Mouse (Mus musculus): ENCODE measurements at regions not wholly inside any gene's neighbourhood (a gene's known extent, or its start where the extent isn't known, plus 50 kb on each side); places are given as distances from the start of the nearest gene placed in this dataset.

- no peak for ATAC-seq (ENCODE audit: low FRiP score, low TSS enrichment)
- 79% methylated on average over 19 of the region's 19 CpGs for WGBS
- H3K27me3 ChIP-seq (ENCODE audit: control insufficient read depth, insufficient read depth, low read length): no peaks in the 10 kb centered on the region
- no peaks in the 10 kb centered on the region for H3K4me1 ChIP-seq (ENCODE audit: control insufficient read depth, insufficient read depth, low read length)
- H3K4me3 ChIP-seq (ENCODE audit: low read length): no peak overlapping the region
- H3K4me2 ChIP-seq (replicated peaks; ENCODE audit: low read depth, low read length): no peak overlapping the region
- no peaks in the 10 kb centered on the region for H3K36me3 ChIP-seq (ENCODE audit: control insufficient read depth, insufficient read depth, low read length)
- H3K9ac ChIP-seq (ENCODE audit: low read depth, low read length): no peak overlapping the region
- H3K9me3 ChIP-seq (ENCODE audit: control insufficient read depth, low read length): no peaks in the 10 kb centered on the region
- H3K27ac ChIP-seq (ENCODE audit: low read depth, low read length): no peak overlapping the region
Observed at GRCm38 (mm10) chr19:33065274-33066200, 308.2 kb downstream of the Pten start.

DNA sequence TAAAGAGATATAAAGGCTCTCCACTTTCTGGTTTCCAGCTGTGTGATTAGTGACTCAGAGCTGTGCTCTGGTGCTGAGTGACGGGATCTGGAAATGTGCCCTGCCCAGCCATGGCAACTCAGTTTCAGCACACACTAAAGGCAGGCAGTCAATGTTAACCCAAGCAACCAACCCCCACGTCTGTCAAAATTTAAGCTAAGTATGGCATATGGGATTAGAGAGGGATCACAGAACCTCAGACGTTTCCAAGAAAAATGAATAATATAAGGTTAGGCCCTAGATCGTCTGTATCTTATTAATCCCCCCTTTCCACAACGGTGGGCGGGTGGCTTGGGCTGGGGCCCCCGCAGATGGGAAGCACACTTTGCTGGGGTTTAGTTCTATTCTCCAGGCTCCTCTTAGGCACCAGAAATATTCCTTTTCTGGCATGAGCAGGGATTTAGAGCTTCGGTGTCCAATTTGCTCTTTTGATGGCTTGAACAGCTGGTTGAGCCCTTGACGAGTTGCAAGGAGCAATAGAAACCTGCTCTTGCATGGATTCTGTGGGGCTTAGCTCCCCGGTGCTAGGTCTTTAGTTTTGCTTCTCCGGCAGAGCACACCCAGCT lies 311.2 kb downstream of the Pten start:
- no peak overlapping the region for H3K4me3 ChIP-seq (ENCODE audit: low read length)
- WGBS: 83% methylated on average over 11 of the region's 11 CpGs
- no peak overlapping the region for H3K4me2 ChIP-seq (replicated peaks; ENCODE audit: low read depth, low read length)
- no peaks in the 10 kb centered on the region for H3K9me3 ChIP-seq (ENCODE audit: control insufficient read depth, low read length)
- H3K4me1 ChIP-seq (ENCODE audit: control insufficient read depth, insufficient read depth, low read length): no peaks in the 10 kb centered on the region
- no peaks in the 10 kb centered on the region for H3K36me3 ChIP-seq (ENCODE audit: control insufficient read depth, insufficient read depth, low read length)
- H3K27me3 ChIP-seq (ENCODE audit: control insufficient read depth, insufficient read depth, low read length): no peaks in the 10 kb centered on the region
- ATAC-seq (ENCODE audit: low FRiP score, low TSS enrichment): no peak
- H3K27ac ChIP-seq (ENCODE audit: low read depth, low read length): no peak overlapping the region
- H3K9ac ChIP-seq (ENCODE audit: low read depth, low read length): no peak overlapping the region

DNA sequence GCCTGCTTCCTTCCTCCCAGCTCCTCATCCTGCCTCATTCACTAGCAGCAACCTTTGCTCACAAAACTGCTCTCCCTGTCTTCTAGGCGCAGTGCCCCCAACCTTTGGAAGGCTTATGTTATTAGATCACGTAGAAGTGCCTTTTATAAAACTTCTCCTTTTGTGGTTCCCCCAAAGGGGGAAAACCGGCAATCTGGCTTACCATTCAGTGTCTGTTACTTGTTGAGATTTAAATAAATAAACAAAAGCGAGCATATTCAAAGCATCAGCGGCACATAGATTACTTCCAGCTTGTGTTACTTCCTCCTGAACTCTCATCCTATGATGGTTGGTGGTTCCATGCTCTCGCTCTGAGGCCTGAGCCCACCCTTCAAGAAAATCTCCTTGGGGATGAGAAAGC lies 312.5 kb downstream of the Pten start:
- Histone ChIP-seq H3K27ac (ENCODE audit: low read depth, low read length) (no peak overlapping the region), H3K4me3 (ENCODE audit: low read length) (no peak overlapping the region), H3K9me3 (ENCODE audit: control insufficient read depth, low read length) (no peaks in the 10 kb centered on the region), H3K9ac (ENCODE audit: low read depth, low read length) (no peak overlapping the region), H3K4me2 (replicated peaks; ENCODE audit: low read depth, low read length) (no peak overlapping the region), H3K27me3 (ENCODE audit: control insufficient read depth, insufficient read depth, low read length) (no peaks in the 10 kb centered on the region), H3K4me1 (ENCODE audit: control insufficient read depth, insufficient read depth, low read length) (no peaks in the 10 kb centered on the region), H3K36me3 (ENCODE audit: control insufficient read depth, insufficient read depth, low read length) (no peaks in the 10 kb centered on the region)
- 76% methylated on average over 6 of the region's 6 CpGs for WGBS
- ATAC-seq (ENCODE audit: low FRiP score, low TSS enrichment): no peak

DNA sequence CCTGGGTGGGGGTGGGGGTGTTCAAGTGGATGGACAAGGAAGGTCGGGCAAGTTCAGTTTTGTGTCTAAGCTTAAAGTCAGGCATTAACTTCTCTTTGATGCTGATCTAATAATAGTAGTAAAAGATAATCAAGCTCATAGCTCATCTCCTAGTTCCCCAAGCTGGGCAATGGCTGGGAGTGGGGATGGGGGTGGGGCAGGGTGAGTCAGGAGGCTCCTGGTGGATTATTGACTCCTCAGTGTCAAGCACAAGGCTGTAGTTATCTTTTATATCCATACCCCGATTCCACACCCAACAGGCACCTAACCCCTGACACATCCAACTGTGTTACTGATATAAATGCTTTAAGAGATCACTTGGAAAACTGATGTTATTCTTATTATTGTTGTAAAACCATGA lies 315.0 kb downstream of the Pten start:
- no peaks in the 10 kb centered on the region for H3K36me3 ChIP-seq (ENCODE audit: control insufficient read depth, insufficient read depth, low read length)
- no peak overlapping the region for H3K4me2 ChIP-seq (replicated peaks; ENCODE audit: low read depth, low read length)
- WGBS: 93% methylated on average over 2 of the region's 2 CpGs
- H3K9me3 ChIP-seq (ENCODE audit: control insufficient read depth, low read length): no peaks in the 10 kb centered on the region
- no peak overlapping the region for H3K9ac ChIP-seq (ENCODE audit: low read depth, low read length)
- ATAC-seq (ENCODE audit: low FRiP score, low TSS enrichment): no peak
- no peak overlapping the region for H3K4me3 ChIP-seq (ENCODE audit: low read length)
- no peaks in the 10 kb centered on the region for H3K27me3 ChIP-seq (ENCODE audit: control insufficient read depth, insufficient read depth, low read length)
- H3K27ac ChIP-seq (ENCODE audit: low read depth, low read length): no peak overlapping the region
- no peaks in the 10 kb centered on the region for H3K4me1 ChIP-seq (ENCODE audit: control insufficient read depth, insufficient read depth, low read length)

DNA sequence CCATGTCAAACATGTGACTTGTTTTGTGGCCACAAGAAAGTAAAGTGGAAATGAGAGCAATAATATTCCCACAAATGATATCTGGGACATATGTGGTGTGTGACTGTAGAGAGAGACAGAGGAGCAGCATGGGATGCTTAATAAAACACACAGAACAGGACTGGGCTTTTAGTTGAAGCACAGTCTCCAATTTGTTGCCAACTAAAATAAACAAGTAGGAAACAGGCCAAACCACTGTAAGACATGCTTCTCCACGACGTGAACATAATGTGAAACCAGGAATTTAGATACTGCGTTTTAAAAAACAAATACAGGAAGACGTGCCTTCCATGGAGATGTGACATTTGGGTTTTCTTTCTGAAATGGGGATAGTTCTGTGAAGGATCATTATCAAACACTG lies 317.2 kb downstream of the Rnls start:
- Histone ChIP-seq H3K9ac (ENCODE audit: low read depth, low read length) (no peak overlapping the region), H3K4me2 (replicated peaks; ENCODE audit: low read depth, low read length) (no peak overlapping the region), H3K27me3 (ENCODE audit: control insufficient read depth, insufficient read depth, low read length) (no peaks in the 10 kb centered on the region), H3K9me3 (ENCODE audit: control insufficient read depth, low read length) (no peaks in the 10 kb centered on the region), H3K27ac (ENCODE audit: low read depth, low read length) (no peak overlapping the region), H3K4me1 (ENCODE audit: control insufficient read depth, insufficient read depth, low read length) (no peaks in the 10 kb centered on the region), H3K4me3 (ENCODE audit: low read length) (no peak overlapping the region), H3K36me3 (ENCODE audit: control insufficient read depth, insufficient read depth, low read length) (no peaks in the 10 kb centered on the region)
- WGBS: 66% methylated on average over 4 of the region's 4 CpGs
- ATAC-seq (ENCODE audit: low FRiP score, low TSS enrichment): no peak

DNA sequence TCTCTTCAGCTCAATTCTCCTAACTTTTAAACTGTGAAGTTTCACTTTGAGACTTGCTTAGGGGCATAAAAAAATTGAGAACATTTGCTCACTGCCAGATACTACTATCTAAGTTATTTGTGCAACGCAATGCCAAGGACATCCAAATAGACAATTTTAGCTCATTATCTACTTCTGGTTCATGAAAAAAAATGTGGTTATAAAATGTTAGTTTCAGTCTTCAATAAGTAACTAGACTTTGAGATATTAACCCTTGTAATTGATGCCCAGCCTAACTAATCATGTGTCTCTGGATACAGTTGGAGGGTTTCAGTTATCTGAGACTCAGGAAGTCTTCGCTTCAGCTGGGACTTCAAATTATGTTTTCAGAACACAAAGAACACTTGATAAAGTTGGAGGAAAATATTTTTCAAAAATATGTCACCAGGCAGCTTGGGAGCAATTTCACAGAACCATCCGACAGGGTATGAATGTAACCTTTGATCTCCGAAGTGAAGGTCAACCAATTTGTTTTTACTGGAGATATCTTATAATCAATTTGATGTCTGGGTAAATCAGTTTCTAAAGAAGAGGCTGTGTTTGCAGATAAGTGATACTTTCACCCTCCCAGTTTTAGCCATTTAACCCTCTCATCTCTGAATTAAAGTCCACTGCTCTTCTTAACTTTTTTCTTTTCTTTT lies 313.3 kb downstream of the Rnls start:
- Histone ChIP-seq H3K4me1 (ENCODE audit: control insufficient read depth, insufficient read depth, low read length) (0 out of 2 replicates have a peak, but pooled peaks cover 4% of the 10 kb centered on the region), H3K4me3 (ENCODE audit: low read length) (no peak overlapping the region), H3K4me2 (replicated peaks; ENCODE audit: low read depth, low read length) (no peak overlapping the region), H3K27me3 (ENCODE audit: control insufficient read depth, insufficient read depth, low read length) (no peaks in the 10 kb centered on the region), H3K36me3 (ENCODE audit: control insufficient read depth, insufficient read depth, low read length) (no peaks in the 10 kb centered on the region), H3K9ac (ENCODE audit: low read depth, low read length) (no peak overlapping the region), H3K9me3 (ENCODE audit: control insufficient read depth, low read length) (no peaks in the 10 kb centered on the region), H3K27ac (ENCODE audit: low read depth, low read length) (no peak overlapping the region)
- no peak for ATAC-seq (ENCODE audit: low FRiP score, low TSS enrichment)
- WGBS: 44% methylated on average over 4 of the region's 4 CpGs

GRCm38 (mm10) chr19:33079959-33080358 lies 312.1 kb downstream of the Rnls start:
- H3K4me1 ChIP-seq (ENCODE audit: control insufficient read depth, insufficient read depth, low read length): 0 out of 2 replicates have a peak, but pooled peaks cover 4% of the 10 kb centered on the region
- H3K36me3 ChIP-seq (ENCODE audit: control insufficient read depth, insufficient read depth, low read length): no peaks in the 10 kb centered on the region
- no peak overlapping the region for H3K27ac ChIP-seq (ENCODE audit: low read depth, low read length)
- no peaks in the 10 kb centered on the region for H3K9me3 ChIP-seq (ENCODE audit: control insufficient read depth, low read length)
- H3K4me2 ChIP-seq (replicated peaks; ENCODE audit: low read depth, low read length): no peak overlapping the region
- no peak overlapping the region for H3K4me3 ChIP-seq (ENCODE audit: low read length)
- H3K27me3 ChIP-seq (ENCODE audit: control insufficient read depth, insufficient read depth, low read length): no peaks in the 10 kb centered on the region
- WGBS: 71% methylated on average over 2 of the region's 2 CpGs
- no peak overlapping the region for H3K9ac ChIP-seq (ENCODE audit: low read depth, low read length)
- ATAC-seq (ENCODE audit: low FRiP score, low TSS enrichment): no peak

DNA sequence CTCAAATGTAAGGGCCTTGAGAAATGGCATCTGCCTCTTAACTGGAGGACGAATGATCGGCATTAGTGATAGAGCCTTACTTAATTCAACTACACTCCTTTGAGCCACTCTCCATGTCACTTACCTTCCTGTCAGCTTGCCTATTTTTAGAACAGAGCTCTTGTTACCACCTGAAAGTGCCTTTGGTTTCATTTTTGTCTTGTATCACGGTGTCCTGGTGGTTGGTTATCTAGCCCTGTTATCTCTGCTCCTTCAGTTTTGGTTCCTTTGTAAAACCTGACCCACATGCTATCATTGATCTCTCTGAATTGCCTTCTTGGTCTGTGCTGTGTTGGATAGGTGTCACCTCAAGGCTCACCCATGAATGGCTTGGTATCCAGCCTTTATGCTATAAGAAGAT lies 310.6 kb downstream of the Rnls start:
- H3K27ac ChIP-seq (ENCODE audit: low read depth, low read length): no peak overlapping the region
- no peak overlapping the region for H3K4me3 ChIP-seq (ENCODE audit: low read length)
- no peak overlapping the region for H3K4me2 ChIP-seq (replicated peaks; ENCODE audit: low read depth, low read length)
- H3K9ac ChIP-seq (ENCODE audit: low read depth, low read length): no peak overlapping the region
- ATAC-seq (ENCODE audit: low FRiP score, low TSS enrichment): no peak
- H3K36me3 ChIP-seq (ENCODE audit: control insufficient read depth, insufficient read depth, low read length): no peaks in the 10 kb centered on the region
- 88% methylated on average over 3 of the region's 3 CpGs for WGBS
- no peaks in the 10 kb centered on the region for H3K27me3 ChIP-seq (ENCODE audit: control insufficient read depth, insufficient read depth, low read length)
- 0 out of 2 replicates have a peak, but pooled peaks cover 4% of the 10 kb centered on the region for H3K4me1 ChIP-seq (ENCODE audit: control insufficient read depth, insufficient read depth, low read length)
- H3K9me3 ChIP-seq (ENCODE audit: control insufficient read depth, low read length): no peaks in the 10 kb centered on the region

GRCm38 (mm10) chr19:33083371-33083770 lies 308.7 kb downstream of the Rnls start:
- H3K36me3 ChIP-seq (ENCODE audit: control insufficient read depth, insufficient read depth, low read length): no peaks in the 10 kb centered on the region
- WGBS: 70% methylated on average over 2 of the region's 2 CpGs
- ATAC-seq (ENCODE audit: low FRiP score, low TSS enrichment): no peak

More at GRCm38 (mm10) chr19:33083371-33083770, 308.7 kb downstream of the Rnls start:
- Histone ChIP-seq H3K4me3 (ENCODE audit: low read length) (no peak overlapping the region), H3K27me3 (ENCODE audit: control insufficient read depth, insufficient read depth, low read length) (no peaks in the 10 kb centered on the region), H3K27ac (ENCODE audit: low read depth, low read length) (no peak overlapping the region), H3K9ac (ENCODE audit: low read depth, low read length) (no peak overlapping the region), H3K9me3 (ENCODE audit: control insufficient read depth, low read length) (no peaks in the 10 kb centered on the region), H3K4me1 (ENCODE audit: control insufficient read depth, insufficient read depth, low read length) (0 out of 2 replicates have a peak, but pooled peaks cover 4% of the 10 kb centered on the region), H3K4me2 (replicated peaks; ENCODE audit: low read depth, low read length) (no peak overlapping the region)
